Mouse (Mus musculus) kidney, embryonic 14.5 days (tissue): ENCODE measurements at regions not wholly inside any gene's neighbourhood (a gene's known extent, or its start where the extent isn't known, plus 50 kb on each side); places are given as distances from the start of the nearest gene placed in this dataset.
A peak's percentile ranks its signal among the peaks of the same experiment; 100 is the strongest.

Source experiments
- ATAC-seq: fragments of 200-750 bp; cut with Nextera tagmentation; 2 replicates; pipeline ENCODE4 v1.8.0; 2017; ENCODE audit warnings: moderate number of reproducible peaks, mild to moderate bottlenecking, moderate TSS enrichment, moderate library complexity; ENCODE audit not compliant: low FRiP score, low TSS enrichment
- H3K27ac ChIP-seq: fragments of 300-500 bp; sonication (generic); 2 replicates; pipeline ENCODE4 v1.5.1; 2014; ENCODE audit warnings: low read depth, mild to moderate bottlenecking, low read length, moderate library complexity, mixed read lengths
- H3K27me3 ChIP-seq: fragments of 300-500 bp; sonication (generic); 2 replicates; pipeline ENCODE4 v1.6.1; 2014; ENCODE audit warnings: mild to moderate bottlenecking, low read length; ENCODE audit not compliant: control insufficient read depth, insufficient read depth
- H3K36me3 ChIP-seq: fragments of 300-500 bp; sonication (generic); 2 replicates; pipeline ENCODE4 v1.6.1; 2014; ENCODE audit warnings: low read length, mixed read lengths; ENCODE audit not compliant: control insufficient read depth, insufficient read depth
- H3K4me1 ChIP-seq: fragments of 300-500 bp; sonication (generic); 2 replicates; pipeline ENCODE4 v1.6.1; 2014; ENCODE audit warnings: low read length, mixed read lengths; ENCODE audit not compliant: control insufficient read depth, insufficient read depth
- H3K4me2 ChIP-seq: fragments of 300-500 bp; sonication (generic); replicated peaks from 2 replicates; pipeline ENCODE4 v1.6.1; 2014; ENCODE audit warnings: low read depth, mild to moderate bottlenecking, low read length
- H3K4me3 ChIP-seq: fragments of 300-500 bp; sonication (generic); 2 replicates; pipeline ENCODE4 v1.5.1; 2014; ENCODE audit warnings: mild to moderate bottlenecking, low read length
- H3K9ac ChIP-seq: fragments of 300-500 bp; sonication (generic); 2 replicates; pipeline ENCODE4 v1.6.1; 2014; ENCODE audit warnings: low read depth, mild to moderate bottlenecking, low read length, moderate library complexity
- H3K9me3 ChIP-seq: fragments of 300-500 bp; sonication (generic); 2 replicates; pipeline ENCODE4 v1.6.1; 2016; ENCODE audit warnings: low read length; ENCODE audit not compliant: control insufficient read depth
- WGBS: fragments of 180-500 bp; shearing (Covaris S2); extraction: QIAGEN DNeasy Blood & Tissue Kit; methylation state at CpG from one replicate; pipeline ENCODE4 v1.1.7; 2014; 5-methylcytosine and 5-hydroxymethylcytosine counted together

- Histone ChIP-seq H3K4me1 (no peaks in the 10 kb centered on the region), H3K27ac (no peak overlapping the region), H3K27me3 (no peaks in the 10 kb centered on the region), H3K4me3 (no peak overlapping the region), H3K4me2 (no peak overlapping the region), H3K9me3 (no peaks in the 10 kb centered on the region), H3K9ac (no peak overlapping the region), H3K36me3 (no peaks in the 10 kb centered on the region)
- no peak for ATAC-seq
- 15% methylated on average over 3 of the region's 3 CpGs for WGBS
Observed at GRCm38 (mm10) chr14:76258626-76259025, 147.9 kb downstream of the Nufip1 start.

GRCm38 (mm10) chr14:76260628-76261293, 150.1 kb downstream of the Nufip1 start:
- Histone ChIP-seq H3K4me1 (no peaks in the 10 kb centered on the region), H3K27me3 (no peaks in the 10 kb centered on the region), H3K9ac (no peak overlapping the region), H3K9me3 (no peaks in the 10 kb centered on the region), H3K27ac (no peak overlapping the region), H3K4me3 (no peak overlapping the region), H3K4me2 (no peak overlapping the region), H3K36me3 (no peaks in the 10 kb centered on the region)
- 73% methylated on average over 5 of the region's 5 CpGs for WGBS
- no peak for ATAC-seq

- no peak for ATAC-seq
- Histone ChIP-seq H3K27me3 (no peaks in the 10 kb centered on the region), H3K27ac (no peak overlapping the region), H3K4me3 (no peak overlapping the region), H3K9me3 (no peaks in the 10 kb centered on the region), H3K4me1 (no peaks in the 10 kb centered on the region), H3K36me3 (no peaks in the 10 kb centered on the region), H3K4me2 (no peak overlapping the region), H3K9ac (no peak overlapping the region)
- 89% methylated on average over 5 of the region's 5 CpGs for WGBS
Observed at GRCm38 (mm10) chr14:76263682-76264081, 151.1 kb upstream of the Tsc22d1 start.

GRCm38 (mm10) chr14:76265819-76266218, 148.9 kb upstream of the Tsc22d1 start:
- no peak for ATAC-seq
- Histone ChIP-seq H3K4me3 (no peak overlapping the region), H3K36me3 (no peaks in the 10 kb centered on the region), H3K27ac (no peak overlapping the region), H3K9ac (no peak overlapping the region), H3K9me3 (no peaks in the 10 kb centered on the region), H3K4me1 (no peaks in the 10 kb centered on the region), H3K27me3 (no peaks in the 10 kb centered on the region), H3K4me2 (no peak overlapping the region)
- 78% methylated on average over 5 of the region's 5 CpGs for WGBS

- Histone ChIP-seq H3K27ac (no peak overlapping the region), H3K4me3 (no peak overlapping the region), H3K4me2 (no peak overlapping the region), H3K27me3 (no peaks in the 10 kb centered on the region), H3K9me3 (no peaks in the 10 kb centered on the region), H3K9ac (no peak overlapping the region), H3K4me1 (no peaks in the 10 kb centered on the region), H3K36me3 (no peaks in the 10 kb centered on the region)
- 79% methylated on average over 4 of the region's 4 CpGs for WGBS
- no peak for ATAC-seq
Observed at GRCm38 (mm10) chr14:76266249-76266648, 148.5 kb upstream of the Tsc22d1 start.

GRCm38 (mm10) chr14:76267091-76267490, 147.7 kb upstream of the Tsc22d1 start:
- Histone ChIP-seq H3K4me3 (no peak overlapping the region), H3K4me2 (no peak overlapping the region), H3K27me3 (no peaks in the 10 kb centered on the region), H3K27ac (no peak overlapping the region), H3K9me3 (no peaks in the 10 kb centered on the region), H3K4me1 (no peaks in the 10 kb centered on the region), H3K36me3 (no peaks in the 10 kb centered on the region), H3K9ac (no peak overlapping the region)
- no peak for ATAC-seq
- WGBS, result 53% methylated on average over 4 of the region's 4 CpGs

- Histone ChIP-seq H3K36me3 (no peaks in the 10 kb centered on the region), H3K27ac (no peak overlapping the region), H3K9ac (no peak overlapping the region), H3K4me2 (no peak overlapping the region), H3K4me3 (no peak overlapping the region), H3K27me3 (no peaks in the 10 kb centered on the region), H3K4me1 (no peaks in the 10 kb centered on the region), H3K9me3 (peaks cover 5% of the 10 kb centered on the region)
- WGBS, result 80% methylated on average over 11 of the region's 11 CpGs
- ATAC-seq, result no peak
Observed at GRCm38 (mm10) chr14:76271190-76271589, 143.6 kb upstream of the Tsc22d1 start.

GRCm38 (mm10) chr14:76272840-76273239, 141.9 kb upstream of the Tsc22d1 start:
- H3K9me3 ChIP-seq, result peaks cover 5% of the 10 kb centered on the region
- 27% methylated on average over 4 of the region's 4 CpGs for WGBS
- no peak overlapping the region for H3K9ac ChIP-seq
- no peaks in the 10 kb centered on the region for H3K36me3 ChIP-seq
- H3K4me2 ChIP-seq, result no peak overlapping the region
- H3K4me1 ChIP-seq, result no peaks in the 10 kb centered on the region
- peak; percentile 66 for ATAC-seq
- no peak overlapping the region for H3K27ac ChIP-seq
- H3K4me3 ChIP-seq, result no peak overlapping the region; the same call in 1 of the 2 replicates
- H3K27me3 ChIP-seq, result no peaks in the 10 kb centered on the region

- Histone ChIP-seq H3K27ac (no peak overlapping the region), H3K4me3 (no peak overlapping the region), H3K9ac (no peak overlapping the region), H3K27me3 (no peaks in the 10 kb centered on the region), H3K4me2 (no peak overlapping the region), H3K4me1 (no peaks in the 10 kb centered on the region), H3K36me3 (no peaks in the 10 kb centered on the region), H3K9me3 (peaks cover 5% of the 10 kb centered on the region)
- WGBS, result 89% methylated on average over 9 of the region's 9 CpGs
- no peak for ATAC-seq
Observed at GRCm38 (mm10) chr14:76276655-76277054, 138.1 kb upstream of the Tsc22d1 start.
